9 mouse cellular contexts compared by ENCODE assay signal in genomic region chr6:115996171-115996851, GRCm38 (mm10). TPM values are rescaled to one million over a fixed set of nuclear protein-coding genes. Genes with fewer than 3 reads are reported as not detected.
DNase-seq lines count a peak whose midpoint lies in the region; ATAC-seq and TF ChIP-seq lines count a peak whose summit lies in the region.
"Had no signal": no experiment of that assay in that cellular context is flagged by ENCODE, and none has a peak within 500 bp of the region (broad histone marks: within the 10 kb centered on the region; RNA-seq: fewer than 3 reads in every experiment).

No protein-coding gene starts in this region.

- no peak for TF ChIP-seq POLR2A in cortical plate, adult 2 months (IDR thresholded peaks at IDR 0.05; ENCODE audit: extremely low read depth, insufficient read depth, low read length)

- no peak overlapping the region for H3K27ac ChIP-seq in cortical plate, adult 2 months (ENCODE audit: insufficient read depth, low read length)
- peak overlapping the region; percentile 79 for H3K27ac ChIP-seq in intestine, embryonic 14.5 days (ENCODE audit: low read depth)
- 0 out of 2 replicates have a peak overlapping the region, but pooled peaks have one; percentile 39 for H3K27ac ChIP-seq in liver, embryonic 16.5 days (ENCODE audit: low read length)

- no peak overlapping the region for H3K9ac ChIP-seq in intestine, embryonic 14.5 days (ENCODE audit: low read length)
- H3K9ac ChIP-seq in liver, embryonic 16.5 days (ENCODE audit: low read depth, low read length), result no peak overlapping the region

- DNase-seq in cerebellum, adult 9-11 months, result peak; percentile 62
- DNase-seq in 3T3-L1 (ENCODE audit: low read depth, low spot score), result peak; percentile 88
- DNase-seq in intestine, embryonic 14.5 days (ENCODE audit: low spot score), result no peak
- DNase-seq in thymus, postnatal 10 days (ENCODE audit: low spot score in 2 of 2), result peak; percentile 72 to 76

- WGBS in intestine, embryonic 14.5 days, result 30% methylated on average over 6 of the region's 6 CpGs
- 20% methylated on average over 6 of the region's 6 CpGs for WGBS in liver, embryonic 16.5 days (ENCODE audit: insufficient replicate concordance)

- H3K4me3 ChIP-seq in cortical plate, adult 2 months (ENCODE audit: insufficient read depth, low read length), result no peak overlapping the region
- no peak overlapping the region for H3K4me3 ChIP-seq in intestine, embryonic 14.5 days (ENCODE audit: low read depth, low read length)
- no peak overlapping the region for H3K4me3 ChIP-seq in liver, embryonic 16.5 days (ENCODE audit: low read depth, low read length)

- H3K27me3 ChIP-seq in intestine, embryonic 14.5 days (replicated peaks; ENCODE audit: control insufficient read depth, insufficient read depth, low read length), result peaks cover 20% of the 10 kb centered on the region
- peaks cover 43% of the 10 kb centered on the region for H3K27me3 ChIP-seq in liver, embryonic 16.5 days (ENCODE audit: control insufficient read depth, insufficient read depth, low read depth, low read length)

- no peaks in the 10 kb centered on the region for H3K36me3 ChIP-seq in intestine, embryonic 14.5 days (ENCODE audit: control insufficient read depth, insufficient read depth, low read length)
- H3K36me3 ChIP-seq in liver, embryonic 16.5 days (ENCODE audit: control insufficient read depth, insufficient read depth), result no peaks in the 10 kb centered on the region

- no peaks in the 10 kb centered on the region for H3K9me3 ChIP-seq in intestine, embryonic 14.5 days (ENCODE audit: control insufficient read depth, low read length)
- no peaks in the 10 kb centered on the region for H3K9me3 ChIP-seq in liver, embryonic 16.5 days (replicated peaks; ENCODE audit: control insufficient read depth, low read length)

- no peaks in the 10 kb centered on the region for H3K4me1 ChIP-seq in cortical plate, adult 2 months (ENCODE audit: control insufficient read depth, insufficient read depth, low read length)
- peaks cover 42% of the 10 kb centered on the region for H3K4me1 ChIP-seq in intestine, embryonic 14.5 days (replicated peaks; ENCODE audit: control insufficient read depth, insufficient read depth, low read length)
- peaks cover 14% of the 10 kb centered on the region for H3K4me1 ChIP-seq in liver, embryonic 16.5 days (ENCODE audit: control insufficient read depth, low read depth, low read length)

- ATAC-seq in cerebellum, adult (ENCODE audit: insufficient number of reproducible peaks, low FRiP score, low TSS enrichment), result no peak
- no peak for ATAC-seq in intestine, embryonic 14.5 days (replicated peaks; ENCODE audit: low FRiP score, low TSS enrichment, low read depth)
- ATAC-seq in liver, embryonic 16.5 days (ENCODE audit: low read depth), result no peak
- ATAC-seq in megakaryocyte-erythroid progenitor cell, adult 5-6 weeks (replicated peaks; ENCODE audit: low FRiP score, low TSS enrichment, poor library complexity, severe bottlenecking), result no peak

- peak; percentile 57 for TF ChIP-seq CTCF in cortical plate, adult 2 months (IDR thresholded peaks at IDR 0.05; ENCODE audit: extremely low read depth, insufficient read depth, low read length)

- H3K4me2 ChIP-seq in intestine, embryonic 14.5 days (ENCODE audit: low read length), result no peak overlapping the region
- H3K4me2 ChIP-seq in liver, embryonic 16.5 days (ENCODE audit: low read depth, low read length), result no peak overlapping the region

RNA-seq across cellular contexts. Expression of gene Plxnd1, which starts 1.5 kb away (rescaled TPM):
- 103 and 115 TPM in 2 replicates for polyA plus RNA-seq in cortical plate, adult 2 months (2012; rRNA removed)
- polyA plus RNA-seq in intestine, embryonic 14.5 days (2014; fragmentation: Nextera tagmentation; extraction: Ambion mirVana), result 39.7 and 46.5 TPM in 2 replicates
- 7.3 and 9.7 TPM in 2 replicates for polyA plus RNA-seq in liver, embryonic 16.5 days (2015; fragmentation: Nextera tagmentation; extraction: Ambion mirVana)
- total RNA-seq in megakaryocyte-erythroid progenitor cell, adult 5-6 weeks (2014; fragmentation: Nextera tagmentation), result 0.72 and 1.6 TPM in 2 replicates
- total RNA-seq in megakaryocyte-erythroid progenitor cell, adult 5-6 weeks (2017), result 0.11 and 1.4 TPM in 2 replicates

RNA-seq across cellular contexts. Expression of gene H1foo, which starts 51.6 kb away (rescaled TPM):
- polyA plus RNA-seq in cortical plate, adult 2 months (2012; rRNA removed), result not detected in 2 replicates
- polyA plus RNA-seq in intestine, embryonic 14.5 days (2014; fragmentation: Nextera tagmentation; extraction: Ambion mirVana), result not detected in 2 replicates
- not detected in 2 replicates for polyA plus RNA-seq in liver, embryonic 16.5 days (2015; fragmentation: Nextera tagmentation; extraction: Ambion mirVana)
- total RNA-seq in megakaryocyte-erythroid progenitor cell, adult 5-6 weeks (2014; fragmentation: Nextera tagmentation), result not detected in 2 replicates
- total RNA-seq in megakaryocyte-erythroid progenitor cell, adult 5-6 weeks (2017), result not detected in 2 replicates
- total RNA-seq: gastrocnemius, postnatal 4 days had no signal
